Mouse (Mus musculus): ENCODE results near the gene Fcrla. TPM values are rescaled to one million over a fixed set of nuclear protein-coding genes. Genes with fewer than 3 reads are reported as not detected.

Fcrla gene
- polyA plus RNA-seq, 1 experiment from 2014 or later: not detected

Other genes starting within 250 kb of the Fcrla start
- gene Atf6, start 59.8 kb downstream of the Fcrla start, polyA plus RNA-seq (2014; fragmentation: Nextera tagmentation; extraction: Ambion mirVana): 9.9 and 10.9 TPM in 2 replicates
- gene Gm26620, start 42.5 kb downstream of the Fcrla start, polyA plus RNA-seq (2014; fragmentation: Nextera tagmentation; extraction: Ambion mirVana): 0.48 and 0.56 TPM in 2 replicates
- 41.2 and 45.9 TPM in 2 replicates for gene Dusp12, start 42.0 kb downstream of the Fcrla start, polyA plus RNA-seq (2014; fragmentation: Nextera tagmentation; extraction: Ambion mirVana)
- gene Fcrlb, start 14.6 kb downstream of the Fcrla start, polyA plus RNA-seq (2014; fragmentation: Nextera tagmentation; extraction: Ambion mirVana): 0.75 and 1.1 TPM in 2 replicates
- gene Fcgr2b, start 49.0 kb upstream of the Fcrla start, polyA plus RNA-seq (2014; fragmentation: Nextera tagmentation; extraction: Ambion mirVana): 1.2 and 1.8 TPM in 2 replicates
- 0.33 and 0.56 TPM in 2 replicates for gene Fcgr4, start 91.3 kb upstream of the Fcrla start, polyA plus RNA-seq (2014; fragmentation: Nextera tagmentation; extraction: Ambion mirVana)
- gene Fcgr3, start 137.4 kb upstream of the Fcrla start, polyA plus RNA-seq (2014; fragmentation: Nextera tagmentation; extraction: Ambion mirVana): 9.6 and 11.6 TPM in 2 replicates
- gene Cfap126, start 186.3 kb upstream of the Fcrla start, polyA plus RNA-seq (2014; fragmentation: Nextera tagmentation; extraction: Ambion mirVana): 11.7 and 20.3 TPM in 2 replicates
- gene Sdhc, start 223.0 kb upstream of the Fcrla start, polyA plus RNA-seq (2014; fragmentation: Nextera tagmentation; extraction: Ambion mirVana): 311 and 314 TPM in 2 replicates
- gene Mpz, start 223.1 kb upstream of the Fcrla start, polyA plus RNA-seq (2014; fragmentation: Nextera tagmentation; extraction: Ambion mirVana): 3.5 and 4.8 TPM in 2 replicates